Mouse (Mus musculus) intestine, embryonic 16.5 days (tissue): ENCODE measurements at regions not wholly inside any gene's neighbourhood (a gene's known extent, or its start where the extent isn't known, plus 50 kb on each side); places are given as distances from the start of the nearest gene placed in this dataset.

Experiments
- ATAC-seq: fragments of 200-750 bp; cut with Nextera tagmentation; 2 replicates; pipeline ENCODE4 v1.8.0; 2017; ENCODE audit warnings: moderate TSS enrichment, moderate library complexity
- H3K27ac ChIP-seq: fragments of 300-500 bp; sonication (generic); 2 replicates; pipeline ENCODE4 v1.5.1; 2014; ENCODE audit warnings: mild to moderate bottlenecking, low read length
- H3K27me3 ChIP-seq: fragments of 300-500 bp; sonication (generic); replicated peaks from 2 replicates; pipeline ENCODE4 v1.6.1; 2014; ENCODE audit warnings: low read length, control low read depth, mixed read lengths; ENCODE audit not compliant: control insufficient read depth, insufficient read depth
- H3K36me3 ChIP-seq: fragments of 300-500 bp; sonication (generic); 2 replicates; pipeline ENCODE4 v1.6.1; 2014; ENCODE audit warnings: low read length, control low read depth; ENCODE audit not compliant: control insufficient read depth, insufficient read depth
- H3K4me1 ChIP-seq: fragments of 300-500 bp; sonication (generic); 2 replicates; pipeline ENCODE4 v1.6.1; 2014; ENCODE audit warnings: low read length, control low read depth, mixed read lengths; ENCODE audit not compliant: control insufficient read depth, insufficient read depth
- H3K4me2 ChIP-seq: fragments of 300-500 bp; sonication (generic); 2 replicates; pipeline ENCODE4 v1.6.1; 2014; ENCODE audit warnings: low read depth, low read length, control low read depth
- H3K4me3 ChIP-seq: fragments of 300-500 bp; sonication (generic); 2 replicates; pipeline ENCODE4 v1.5.1; 2014; ENCODE audit warnings: mild to moderate bottlenecking, low read length
- H3K9ac ChIP-seq: fragments of 300-500 bp; sonication (generic); 2 replicates; pipeline ENCODE4 v1.6.1; 2014; ENCODE audit warnings: low read depth, low read length
- H3K9me3 ChIP-seq: fragments of 300-500 bp; sonication (generic); 2 replicates; pipeline ENCODE4 v1.6.1; 2016; ENCODE audit warnings: low read length, control low read depth; ENCODE audit not compliant: control insufficient read depth
- WGBS: fragments of 180-500 bp; shearing (Covaris S2); extraction: QIAGEN DNeasy Blood & Tissue Kit; methylation state at CpG from one replicate; pipeline ENCODE4 v1.1.7; 2014; 5-methylcytosine and 5-hydroxymethylcytosine counted together

DNA sequence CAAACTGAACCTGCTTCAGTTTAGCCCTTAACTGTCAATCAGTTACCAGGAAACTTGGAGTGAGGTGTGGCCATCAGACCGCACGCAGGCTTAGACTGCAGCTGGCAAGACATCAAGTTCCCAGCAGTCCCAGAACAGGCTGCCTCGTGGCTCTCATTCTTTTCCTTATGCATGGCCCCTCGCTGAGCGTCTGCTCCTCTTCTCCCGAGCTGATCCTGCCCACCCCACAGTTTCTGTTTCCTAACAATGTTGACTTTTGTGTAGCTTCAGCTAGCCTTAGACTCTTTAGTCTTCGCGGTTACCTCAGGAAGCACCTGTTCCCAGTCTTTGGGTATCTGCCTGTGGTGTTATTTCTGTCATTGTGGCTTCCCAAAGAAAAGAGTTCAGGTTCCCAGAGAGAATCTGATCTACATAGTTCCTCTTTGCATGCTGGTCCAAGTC lies 66.1 kb upstream of the Atp1a1 start:
- no peaks in the 10 kb centered on the region for H3K27me3 ChIP-seq
- peak; percentile 68 for ATAC-seq
- H3K9ac ChIP-seq: no peak overlapping the region
- peaks cover 16% of the 10 kb centered on the region for H3K4me1 ChIP-seq
- H3K36me3 ChIP-seq: no peaks in the 10 kb centered on the region
- H3K27ac ChIP-seq: peak overlapping the region; percentile 58
- H3K9me3 ChIP-seq: no peaks in the 10 kb centered on the region
- WGBS: 31% methylated on average over 8 of the region's 8 CpGs
- no peak overlapping the region for H3K4me3 ChIP-seq
- no peak overlapping the region for H3K4me2 ChIP-seq

DNA sequence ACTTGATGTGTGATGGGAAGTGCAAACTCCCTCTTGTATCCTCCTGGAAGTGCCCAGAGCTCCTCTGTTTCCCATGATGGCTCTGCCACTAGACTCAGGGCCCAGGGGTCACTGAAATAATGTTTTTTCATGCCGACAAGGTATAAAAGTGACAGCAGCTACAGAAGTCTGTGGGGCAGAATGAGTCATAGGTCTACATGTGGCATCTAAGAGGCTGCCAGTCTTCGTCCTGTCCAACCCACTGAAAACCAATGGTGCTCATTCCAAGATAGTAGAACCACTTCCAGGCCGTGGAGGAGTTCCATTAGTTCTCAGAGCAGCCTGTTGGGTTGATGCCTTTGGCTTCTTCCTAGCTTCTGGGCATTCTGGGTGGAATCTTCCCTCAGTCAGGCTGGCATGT lies 65.3 kb upstream of the Atp1a1 start:
- ATAC-seq: no peak
- H3K27ac ChIP-seq: no peak overlapping the region
- WGBS: 92% methylated on average over 3 of the region's 3 CpGs

GRCm38 (mm10) chr3:101667767-101668387 lies 63.4 kb upstream of the Atp1a1 start:
- Histone ChIP-seq H3K27me3 (no peaks in the 10 kb centered on the region), H3K4me1 (peaks cover 16% of the 10 kb centered on the region), H3K4me3 (peak overlapping the region; percentile 20), H3K27ac (peak overlapping the region; percentile 95), H3K9ac (peak overlapping the region; percentile 46), H3K4me2 (peak overlapping the region; percentile 39), H3K36me3 (no peaks in the 10 kb centered on the region), H3K9me3 (no peaks in the 10 kb centered on the region)
- 74% methylated on average over 10 of the region's 10 CpGs for WGBS
- ATAC-seq: peak; percentile 6; the same call in 1 of the 2 replicates

More for the DNA sequence above, 65.3 kb upstream of the Atp1a1 start:
- H3K27me3 ChIP-seq: no peaks in the 10 kb centered on the region
- no peak overlapping the region for H3K9ac ChIP-seq
- H3K36me3 ChIP-seq: no peaks in the 10 kb centered on the region
- no peak overlapping the region for H3K4me3 ChIP-seq
- no peak overlapping the region for H3K4me2 ChIP-seq
- H3K4me1 ChIP-seq: peaks cover 16% of the 10 kb centered on the region
- H3K9me3 ChIP-seq: no peaks in the 10 kb centered on the region

DNA sequence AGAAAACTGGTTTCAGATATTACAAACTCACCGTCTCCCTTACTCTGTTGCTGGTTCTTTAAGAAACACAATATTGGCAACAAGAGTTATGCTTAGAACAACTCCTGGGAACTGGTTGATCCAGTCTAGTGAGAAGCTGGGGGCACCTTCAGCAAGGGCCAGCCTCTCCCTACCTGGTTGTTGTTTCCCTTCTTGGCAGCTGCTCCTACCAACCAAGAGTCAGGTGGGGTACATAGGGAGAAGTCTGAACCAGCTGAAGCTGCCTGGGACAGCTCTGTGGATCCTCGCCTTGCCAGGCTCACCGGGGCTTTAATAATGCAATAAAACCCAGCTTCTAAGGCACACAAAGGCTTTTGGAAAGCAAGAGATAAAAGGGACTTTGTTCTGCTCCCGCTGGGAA lies 62.7 kb upstream of the Atp1a1 start:
- Histone ChIP-seq H3K27ac (peak overlapping the region; percentile 95), H3K4me2 (peak overlapping the region; percentile 39), H3K9ac (peak overlapping the region; percentile 46), H3K4me1 (peaks cover 16% of the 10 kb centered on the region), H3K36me3 (no peaks in the 10 kb centered on the region), H3K9me3 (no peaks in the 10 kb centered on the region), H3K27me3 (no peaks in the 10 kb centered on the region), H3K4me3 (peak overlapping the region; percentile 20; the same call in 1 of the 2 replicates)
- 31% methylated on average over 4 of the region's 4 CpGs for WGBS
- ATAC-seq: peak; percentile 94

DNA sequence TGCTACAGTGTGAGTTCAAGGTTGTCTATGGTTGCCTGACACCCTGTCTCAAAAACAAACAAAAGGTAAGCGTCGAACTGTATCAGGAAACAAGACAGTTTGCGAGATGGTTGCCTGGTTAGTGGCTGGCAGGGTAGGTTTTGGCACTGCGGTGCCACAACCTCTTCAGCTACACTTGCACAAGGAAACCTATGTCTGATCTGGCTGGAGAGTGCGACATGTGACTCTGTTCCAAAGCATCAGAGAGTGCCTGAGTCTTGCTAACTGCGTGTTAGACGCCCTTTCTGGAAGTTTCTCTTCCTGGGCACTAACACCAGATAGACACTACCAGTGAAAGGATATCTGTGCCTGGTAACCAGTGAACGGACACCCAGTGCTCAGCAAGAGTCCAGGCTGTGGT lies 62.1 kb upstream of the Atp1a1 start:
- 84% methylated on average over 8 of the region's 8 CpGs for WGBS
- Histone ChIP-seq H3K27ac (peak overlapping the region; percentile 95), H3K4me2 (0 out of 2 replicates have a peak overlapping the region, but pooled peaks have one; percentile 35), H3K36me3 (no peaks in the 10 kb centered on the region), H3K9me3 (no peaks in the 10 kb centered on the region), H3K27me3 (no peaks in the 10 kb centered on the region), H3K9ac (0 out of 2 replicates have a peak overlapping the region, but pooled peaks have one; percentile 46), H3K4me1 (peaks cover 16% of the 10 kb centered on the region), H3K4me3 (no peak overlapping the region)
- ATAC-seq: no peak

DNA sequence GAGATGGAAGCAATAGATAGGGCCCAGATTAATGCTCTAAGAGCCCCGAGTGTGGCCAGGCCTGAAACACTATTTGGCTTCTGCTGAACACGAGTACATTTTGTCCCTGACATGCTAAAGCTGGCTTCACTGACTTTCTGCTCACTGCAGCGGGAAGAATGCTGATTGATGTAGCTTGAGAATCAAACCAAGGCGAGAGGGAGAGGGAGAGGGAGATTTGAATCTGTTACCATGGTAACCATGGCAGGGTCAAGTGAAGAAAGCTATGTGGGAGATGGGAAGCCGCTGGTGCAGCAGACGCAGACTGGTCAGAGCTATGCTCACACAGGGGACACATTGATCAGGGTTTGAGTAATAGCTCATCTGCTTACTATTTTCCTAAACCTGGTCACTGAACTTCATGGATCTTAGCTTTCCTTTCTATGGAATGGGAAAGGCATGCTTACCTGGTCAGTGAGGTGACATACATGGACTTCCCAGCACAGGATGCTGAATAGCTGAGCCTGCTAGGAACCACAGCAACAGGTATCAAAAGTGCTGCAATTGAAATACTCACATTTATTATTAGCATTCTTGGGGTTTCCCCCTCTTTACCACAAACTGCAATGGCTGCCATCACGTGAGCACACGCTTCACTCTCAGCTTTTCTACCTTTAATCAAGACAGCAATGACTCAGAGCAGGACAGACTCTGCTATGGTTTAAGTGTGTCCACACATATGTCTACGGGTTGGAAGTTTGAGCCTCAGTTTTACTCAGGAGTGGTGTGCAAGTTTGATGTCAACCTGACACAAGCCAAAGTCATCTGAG lies 56.9 kb upstream of the Atp1a1 start:
- Histone ChIP-seq H3K4me1 (peaks cover 9% of the 10 kb centered on the region), H3K27me3 (no peaks in the 10 kb centered on the region), H3K9me3 (no peaks in the 10 kb centered on the region), H3K9ac (no peak overlapping the region), H3K4me2 (no peak overlapping the region), H3K36me3 (no peaks in the 10 kb centered on the region), H3K4me3 (no peak overlapping the region), H3K27ac (no peak overlapping the region)
- WGBS: 48% methylated on average over 9 of the region's 9 CpGs
- peak; percentile 21; the same call in 1 of the 2 replicates for ATAC-seq

DNA sequence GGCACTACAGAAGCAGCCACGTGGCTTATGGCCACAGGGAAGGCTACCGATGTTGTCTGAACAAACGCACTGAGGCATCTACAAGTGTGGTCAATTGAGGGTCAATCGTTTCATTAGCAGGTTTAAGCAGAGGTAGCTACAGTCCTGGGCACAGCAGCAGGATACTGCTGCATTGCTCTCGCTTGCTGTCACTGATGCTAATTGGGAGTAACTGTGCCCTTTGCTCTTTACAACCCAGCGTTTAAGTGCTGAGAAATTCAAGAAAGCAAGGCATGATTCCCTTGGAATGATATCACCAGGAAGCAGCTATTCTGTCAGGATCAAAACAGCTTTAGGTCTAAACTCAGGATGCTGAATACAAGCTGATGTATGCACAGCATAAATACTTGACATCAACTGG lies 56.2 kb upstream of the Atp1a1 start:
- H3K27ac ChIP-seq: no peak overlapping the region
- H3K4me2 ChIP-seq: no peak overlapping the region
- no peaks in the 10 kb centered on the region for H3K27me3 ChIP-seq
- H3K36me3 ChIP-seq: no peaks in the 10 kb centered on the region
- ATAC-seq: peak; percentile 52
- H3K9ac ChIP-seq: no peak overlapping the region
- H3K4me1 ChIP-seq: peaks cover 9% of the 10 kb centered on the region
- no peaks in the 10 kb centered on the region for H3K9me3 ChIP-seq
- H3K4me3 ChIP-seq: no peak overlapping the region
- 49% methylated on average over 6 of the region's 6 CpGs for WGBS

DNA sequence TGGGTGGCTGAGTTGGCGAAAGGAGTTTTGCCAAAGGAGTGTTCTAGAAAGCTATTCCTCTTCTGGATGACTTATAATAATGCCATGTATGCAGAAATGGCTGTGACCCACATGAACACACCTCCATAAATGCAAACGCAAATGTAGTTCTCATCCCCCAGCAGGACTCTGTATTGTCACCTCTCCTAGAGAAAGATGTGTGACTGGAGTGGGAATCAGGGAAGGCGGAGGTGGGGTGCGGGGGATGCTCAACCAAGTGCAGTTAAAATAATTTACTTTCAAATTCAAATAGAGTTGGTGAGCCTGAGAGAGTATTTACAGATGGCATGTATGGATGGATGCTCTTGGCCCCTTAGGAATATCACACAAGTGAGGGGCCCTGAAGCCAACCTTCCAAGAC lies 55.7 kb upstream of the Atp1a1 start:
- ATAC-seq: no peak; the same call in 1 of the 2 replicates
- H3K4me3 ChIP-seq: no peak overlapping the region
- H3K36me3 ChIP-seq: no peaks in the 10 kb centered on the region
- 92% methylated on average over 4 of the region's 4 CpGs for WGBS
- peaks cover 9% of the 10 kb centered on the region for H3K4me1 ChIP-seq
- no peak overlapping the region for H3K4me2 ChIP-seq
- no peak overlapping the region for H3K27ac ChIP-seq
- H3K9me3 ChIP-seq: no peaks in the 10 kb centered on the region
- no peak overlapping the region for H3K9ac ChIP-seq
- H3K27me3 ChIP-seq: no peaks in the 10 kb centered on the region

DNA sequence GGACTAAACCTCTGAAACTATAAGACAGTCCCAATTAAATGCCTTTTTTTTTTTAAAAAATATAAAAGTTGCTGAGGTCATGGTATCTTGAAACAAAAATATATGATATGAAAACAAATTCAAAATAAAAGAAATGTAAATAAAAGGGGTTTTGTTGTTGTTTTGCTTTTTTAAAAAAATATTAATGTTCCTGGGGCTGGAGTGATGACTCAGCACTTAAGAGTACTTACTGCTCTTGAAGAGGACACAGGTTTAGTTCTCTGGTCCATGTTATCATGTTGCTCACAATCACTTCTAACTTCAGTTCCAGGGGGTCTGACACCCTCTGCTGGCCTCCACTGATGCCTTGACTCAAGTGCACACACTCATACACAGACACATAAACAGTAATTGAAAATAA lies 53.5 kb upstream of the Atp1a1 start:
- Histone ChIP-seq H3K36me3 (no peaks in the 10 kb centered on the region), H3K9me3 (no peaks in the 10 kb centered on the region), H3K27me3 (no peaks in the 10 kb centered on the region), H3K27ac (no peak overlapping the region), H3K9ac (no peak overlapping the region), H3K4me2 (no peak overlapping the region), H3K4me1 (peaks cover 12% of the 10 kb centered on the region), H3K4me3 (no peak overlapping the region)
- ATAC-seq: no peak
